Mouse (Mus musculus) thymus, postnatal 4 days (tissue): ENCODE results near the gene Myh7b.
"Not testable (repeated sequence)": the region's sequence is repeated elsewhere in the genome, so short reads cannot be mapped to it uniquely, and the experiment has no call there.

ENCODE experiments used
- DNase-seq: peaks from one replicate; pipeline ENCODE4 v3.0.0; 2021

The Myh7b gene

GRCm38 (mm10) chr2:155605236-155605589, 5.8 kb upstream of the Myh7b start:
- not testable (repeated sequence) for DNase-seq

GRCm38 (mm10) chr2:155606360-155606759, 4.7 kb upstream of the Myh7b start:
- no peak for DNase-seq

- DNase-seq = no peak
Measured at GRCm38 (mm10) chr2:155611834-155612550, 980 bp downstream of the Myh7b start.

- peak; percentile 85 for DNase-seq
Measured at GRCm38 (mm10) chr2:155613326-155613755, 2.3 kb downstream of the Myh7b start.

GRCm38 (mm10) chr2:155613953-155614352, 2.9 kb downstream of the Myh7b start:
- no peak for DNase-seq

GRCm38 (mm10) chr2:155616971-155617370, 6.0 kb downstream of the Myh7b start:
- no peak for DNase-seq

GRCm38 (mm10) chr2:155619817-155620216, 8.8 kb downstream of the Myh7b start:
- peak; percentile 96 for DNase-seq

GRCm38 (mm10) chr2:155622606-155623005, 11.6 kb downstream of the Myh7b start:
- DNase-seq = no peak

GRCm38 (mm10) chr2:155623996-155624395, 13.0 kb downstream of the Myh7b start:
- no peak for DNase-seq

GRCm38 (mm10) chr2:155624730-155625129, 13.7 kb downstream of the Myh7b start:
- DNase-seq = peak; percentile 71

- no peak for DNase-seq
Measured at GRCm38 (mm10) chr2:155626277-155626676, 15.3 kb downstream of the Myh7b start.

GRCm38 (mm10) chr2:155627030-155627738, 16.2 kb downstream of the Myh7b start:
- peak; percentile 87 for DNase-seq

- DNase-seq = no peak
Measured at GRCm38 (mm10) chr2:155628112-155628511, 17.1 kb downstream of the Myh7b start.

GRCm38 (mm10) chr2:155628519-155628918, 17.5 kb downstream of the Myh7b start:
- no peak for DNase-seq

- peak; percentile 54 for DNase-seq
Measured at GRCm38 (mm10) chr2:155629231-155629661, 18.2 kb downstream of the Myh7b start.

- no peak for DNase-seq
Measured at GRCm38 (mm10) chr2:155630153-155630552, 19.1 kb downstream of the Myh7b start.

GRCm38 (mm10) chr2:155630590-155631416, 19.8 kb downstream of the Myh7b start:
- DNase-seq = peak; percentile 55

GRCm38 (mm10) chr2:155632138-155632936, 21.3 kb downstream of the Myh7b start:
- no peak for DNase-seq

GRCm38 (mm10) chr2:155633121-155633520, 22.1 kb downstream of the Myh7b start:
- no peak for DNase-seq

GRCm38 (mm10) chr2:155633731-155634130, 22.7 kb downstream of the Myh7b start:
- no peak for DNase-seq

GRCm38 (mm10) chr2:155634562-155634961, 23.6 kb downstream of the Myh7b start:
- DNase-seq = no peak

- DNase-seq = no peak
Measured at GRCm38 (mm10) chr2:155635961-155636360, 24.9 kb downstream of the Myh7b start.

- DNase-seq = no peak
Measured at GRCm38 (mm10) chr2:155636881-155637280, 25.9 kb downstream of the Myh7b start.
